Mouse (Mus musculus) hindbrain, postnatal 0 days (tissue): Measurements from ENCODE around the gene Sik3. TPM values are rescaled to one million over a fixed set of nuclear protein-coding genes. Genes with fewer than 3 reads are reported as not detected.
"Not testable (repeated sequence)": the region's sequence is repeated elsewhere in the genome, so short reads cannot be mapped to it uniquely, and the experiment has no call there.

Experiments
- ATAC-seq: fragments of 200-750 bp; cut with Nextera tagmentation; 2 replicates; pipeline ENCODE4 v1.8.0; 2017; ENCODE audit warnings: mild to moderate bottlenecking, moderate TSS enrichment, moderate library complexity
- DNase-seq: peaks from one replicate; pipeline ENCODE4 v3.0.0-alpha.2; 2015; ENCODE audit warnings: low spot score
- H3K27ac ChIP-seq: fragments of 300-500 bp; sonication (generic); 2 replicates; pipeline ENCODE4 v1.5.1; 2014; ENCODE audit warnings: mild to moderate bottlenecking
- H3K27me3 ChIP-seq: fragments of 300-500 bp; sonication (generic); 2 replicates; pipeline ENCODE4 v1.6.1; 2014; ENCODE audit warnings: low read length, mixed read lengths; ENCODE audit not compliant: insufficient read depth
- H3K36me3 ChIP-seq: fragments of 300-500 bp; sonication (generic); 2 replicates; pipeline ENCODE4 v1.6.1; 2014; ENCODE audit warnings: low read length, mixed read lengths; ENCODE audit not compliant: insufficient read depth
- H3K4me1 ChIP-seq: fragments of 300-500 bp; sonication (generic); 2 replicates; pipeline ENCODE4 v1.6.1; 2014; ENCODE audit warnings: antibody characterized with exemption, low read length, mixed read lengths; ENCODE audit not compliant: insufficient read depth
- H3K4me2 ChIP-seq: fragments of 300-500 bp; sonication (generic); 2 replicates; pipeline ENCODE4 v1.6.1; 2014; ENCODE audit warnings: low read depth, mild to moderate bottlenecking, low read length, moderate library complexity, mixed read lengths
- H3K4me3 ChIP-seq: fragments of 300-500 bp; sonication (generic); 2 replicates; pipeline ENCODE4 v1.5.1; 2014; ENCODE audit warnings: low read length
- H3K9ac ChIP-seq: fragments of 300-500 bp; sonication (generic); replicated peaks from 2 replicates; pipeline ENCODE4 v1.6.1; 2014; ENCODE audit warnings: mild to moderate bottlenecking, low read length, moderate library complexity, mixed read lengths
- H3K9me3 ChIP-seq: fragments of 300-500 bp; sonication (generic); 2 replicates; pipeline ENCODE4 v1.6.1; 2016; ENCODE audit warnings: low read length, mixed read lengths
- CTCF ChIP-seq: IDR thresholded peaks from 2 replicates; pipeline ENCODE4 v1.5.1; 2016; ENCODE audit warnings: antibody characterized with exemption, control low read depth, low read depth
- WGBS: fragments of 180-500 bp; shearing (Covaris S2); extraction: QIAGEN DNeasy Blood & Tissue Kit; methylation state at CpG from one replicate; pipeline ENCODE4 v1.1.7; 2014; 5-methylcytosine and 5-hydroxymethylcytosine counted together
- polyA plus RNA-seq: library from polyadenylated mRNA; unstranded; fragments of >200 nt; fragmentation: Nextera tagmentation; extraction: Ambion mirVana; gene quantifications from 2 replicates; pipeline ENCODE4 v1.2.1, GENCODE M21; 2015
- total RNA-seq: library from RNA; depleted of rRNA; stranded (reverse); fragments of >200 nt; gene quantifications from 2 replicates; pipeline ENCODE4 v1.2.3, GENCODE M21; 2014

The Sik3 gene
- total and polyA plus RNA-seq, 2 experiments from 2014 or later = 12.5 to 37.1 TPM

- ATAC-seq (no peak), DNase-seq (no peak)
- TF ChIP-seq CTCF = no peak
- Histone ChIP-seq H3K27ac (no peak overlapping the region; the same call in 1 of the 2 replicates), H3K4me1 (peaks cover 8% of the 10 kb centered on the region; the same call in 1 of the 2 replicates), H3K9ac (no peak overlapping the region), H3K36me3 (0 out of 2 replicates have a peak, but pooled peaks cover 7% of the 10 kb centered on the region), H3K4me3 (no peak overlapping the region), H3K27me3 (no peaks in the 10 kb centered on the region), H3K9me3 (no peaks in the 10 kb centered on the region), H3K4me2 (no peak overlapping the region)
- WGBS = 77% methylated on average over 4 of the region's 4 CpGs
Observed at GRCm38 (mm10) chr9:46121486-46121885, 108.9 kb downstream of the Sik3 start.

GRCm38 (mm10) chr9:46122731-46123130, 110.1 kb downstream of the Sik3 start:
- Histone ChIP-seq H3K27me3 (no peaks in the 10 kb centered on the region), H3K4me1 (peaks cover 8% of the 10 kb centered on the region; the same call in 1 of the 2 replicates), H3K4me2 (no peak overlapping the region), H3K36me3 (0 out of 2 replicates have a peak, but pooled peaks cover 7% of the 10 kb centered on the region), H3K27ac (no peak overlapping the region), H3K4me3 (no peak overlapping the region), H3K9ac (no peak overlapping the region), H3K9me3 (no peaks in the 10 kb centered on the region)
- no peak for ATAC-seq
- TF ChIP-seq CTCF = no peak
- 82% methylated on average over 9 of the region's 9 CpGs for WGBS
- DNase-seq = no peak

- Histone ChIP-seq H3K9me3 (no peaks in the 10 kb centered on the region), H3K9ac (no peak overlapping the region), H3K4me1 (no peaks in the 10 kb centered on the region), H3K27me3 (no peaks in the 10 kb centered on the region), H3K27ac (no peak overlapping the region), H3K36me3 (0 out of 2 replicates have a peak, but pooled peaks cover 7% of the 10 kb centered on the region), H3K4me2 (no peak overlapping the region), H3K4me3 (no peak overlapping the region)
- DNase-seq (no peak), ATAC-seq (no peak)
- 86% methylated on average over 2 of the region's 2 CpGs for WGBS
- no peak for TF ChIP-seq CTCF
Observed at GRCm38 (mm10) chr9:46126295-46126694, 113.7 kb downstream of the Sik3 start.

GRCm38 (mm10) chr9:46127326-46127725, 114.7 kb downstream of the Sik3 start:
- WGBS = 40% methylated on average over 5 of the region's 5 CpGs
- no peak for TF ChIP-seq CTCF
- DNase-seq (no peak), ATAC-seq (no peak)
- Histone ChIP-seq H3K27me3 (no peaks in the 10 kb centered on the region), H3K9ac (no peak overlapping the region), H3K4me2 (no peak overlapping the region), H3K36me3 (0 out of 2 replicates have a peak, but pooled peaks cover 7% of the 10 kb centered on the region), H3K4me1 (no peaks in the 10 kb centered on the region), H3K27ac (no peak overlapping the region), H3K9me3 (no peaks in the 10 kb centered on the region), H3K4me3 (no peak overlapping the region)

- Histone ChIP-seq H3K4me2 (no peak overlapping the region), H3K27me3 (no peaks in the 10 kb centered on the region), H3K36me3 (0 out of 2 replicates have a peak, but pooled peaks cover 1% of the 10 kb centered on the region), H3K4me3 (no peak overlapping the region), H3K27ac (no peak overlapping the region), H3K9ac (no peak overlapping the region), H3K9me3 (no peaks in the 10 kb centered on the region), H3K4me1 (no peaks in the 10 kb centered on the region)
- 73% methylated on average over 2 of the region's 2 CpGs for WGBS
- ATAC-seq = no peak
- no peak for TF ChIP-seq CTCF
- DNase-seq = no peak
Observed at GRCm38 (mm10) chr9:46129241-46129640, 116.6 kb downstream of the Sik3 start.

- not testable (repeated sequence) for H3K27ac ChIP-seq, H3K36me3 ChIP-seq, H3K27me3 ChIP-seq, ATAC-seq, H3K4me1 ChIP-seq, H3K4me2 ChIP-seq, H3K9ac ChIP-seq, H3K9me3 ChIP-seq, DNase-seq, H3K4me3 ChIP-seq
Observed at GRCm38 (mm10) chr9:46132821-46133220, 120.2 kb downstream of the Sik3 start.

- DNase-seq = peak; percentile 38
- 49% methylated on average over 6 of the region's 6 CpGs for WGBS
Observed at GRCm38 (mm10) chr9:46138831-46139230, 126.2 kb downstream of the Sik3 start.

More at GRCm38 (mm10) chr9:46138831-46139230, 126.2 kb downstream of the Sik3 start:
- Histone ChIP-seq H3K4me1 (peaks cover 6% of the 10 kb centered on the region; the same call in 1 of the 2 replicates), H3K27me3 (no peaks in the 10 kb centered on the region), H3K27ac (0 out of 2 replicates have a peak overlapping the region, but pooled peaks have one; percentile 20), H3K4me2 (no peak overlapping the region), H3K36me3 (no peaks in the 10 kb centered on the region), H3K9me3 (no peaks in the 10 kb centered on the region), H3K4me3 (no peak overlapping the region), H3K9ac (no peak overlapping the region)
- no peak for TF ChIP-seq CTCF
- ATAC-seq = no peak
